Mouse (Mus musculus) embryonic stem cell, embryonic (primary cell): ENCODE measurements around the gene Sgms2.

Experiments used
- CTCF ChIA-PET, 4 experiments: fragments of 300-600 bp in 2 of 4; fragments of 350-600 bp in 2 of 4; sonication (Branson Sonifier 250); formaldehyde crosslinking; loops; one replicate each; lab custom pipeline; 2022; ENCODE audit warnings: inconsistent platforms in 2 of 4; lab: Charles Lee
- POLR2A ChIA-PET, 4 experiments: fragments of 300-600 bp in 2 of 4; fragments of 350-600 bp in 2 of 4; sonication (Branson Sonifier 250); formaldehyde crosslinking; loops; one replicate each; lab custom pipeline; 2022; ENCODE audit warnings: antibody characterized with exemption in 4 of 4, inconsistent platforms in 1 of 4; lab: Charles Lee

Gene Sgms2

DNA sequence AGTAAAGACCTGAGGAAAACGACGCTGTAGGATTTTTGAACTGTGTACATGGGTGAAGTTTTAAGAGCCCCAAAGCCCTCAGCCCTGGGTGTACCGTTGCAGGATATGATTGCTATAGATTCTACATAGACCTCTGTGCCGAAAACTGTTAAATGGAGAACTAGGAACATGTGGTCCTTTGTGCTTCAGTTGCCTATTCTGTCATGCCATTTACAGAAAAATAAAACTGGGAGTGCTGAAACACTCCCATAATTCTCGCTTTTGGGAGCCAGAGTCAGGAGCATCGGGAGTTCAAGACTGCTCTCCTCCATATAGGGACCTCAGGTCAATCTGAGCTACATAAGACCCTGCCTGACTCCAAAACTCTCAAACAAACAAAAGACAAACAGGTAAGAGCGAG lies 769 bp upstream of the Sgms2 start:
- CTCF ChIA-PET = no interaction called here
- POLR2A ChIA-PET = interaction anchor here in 1 of 4 experiments (1.3 kb wide), 1 partner anchor 73 kb away, joined by 3 read pairs; the partner anchor contains the start of gene Papss1

DNA sequence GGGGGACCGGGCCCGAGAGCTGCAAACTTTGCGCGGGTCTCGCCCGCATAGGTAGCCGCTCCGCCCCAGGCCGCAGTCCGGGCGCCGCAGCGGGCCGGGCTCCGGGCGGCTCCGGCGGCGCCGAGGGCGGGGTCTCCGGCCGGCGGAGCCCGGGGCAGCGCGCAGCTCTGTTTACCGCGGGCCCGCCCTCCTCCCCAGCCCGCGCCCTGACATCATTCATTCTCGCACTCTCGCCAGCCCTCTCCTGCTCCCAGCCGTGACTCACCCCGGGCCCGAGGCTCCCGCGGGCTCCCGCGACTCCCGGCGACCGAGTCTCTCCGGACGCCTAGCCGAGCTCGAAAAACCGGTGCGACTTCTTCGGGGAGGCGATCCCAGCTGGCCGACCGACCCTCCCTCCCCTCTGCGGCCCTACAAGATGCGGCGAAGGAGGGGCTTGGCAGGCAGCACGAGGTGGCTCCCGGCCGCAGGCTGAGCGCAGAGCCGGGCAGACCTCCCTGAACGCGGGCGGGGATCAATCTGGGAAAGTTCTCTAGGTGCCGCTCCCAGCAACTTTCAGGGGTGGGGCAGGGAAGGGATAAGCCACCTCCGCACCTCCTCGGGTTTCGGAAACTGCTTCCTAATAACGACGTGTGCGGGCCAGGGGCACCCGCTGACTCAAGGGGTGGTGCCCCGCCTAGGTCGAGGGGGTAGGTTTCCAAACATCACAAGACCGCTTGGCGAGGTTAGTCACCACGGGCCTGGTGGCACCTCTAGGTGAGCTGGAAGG lies 885 bp downstream of the Sgms2 start:
- ChIA-PET POLR2A (interaction anchor here in 3 of 4 experiments (0.5 to 2.3 kb wide), 23 partner anchors 8 to 763 kb away, joined by 3 to 14 read pairs (median 4); partner anchors contain the start of genes Papss1 (in 2 of the 3), Cyp2u1 (in 1 of the 3) and Hadh (in 1 of the 3)), CTCF (interaction anchor here in 3 of 4 experiments (0.5 to 1.7 kb wide), 6 partner anchors 10 to 263 kb away, joined by 3 to 8 read pairs (median 3); no protein-coding TSS in a partner anchor)

DNA sequence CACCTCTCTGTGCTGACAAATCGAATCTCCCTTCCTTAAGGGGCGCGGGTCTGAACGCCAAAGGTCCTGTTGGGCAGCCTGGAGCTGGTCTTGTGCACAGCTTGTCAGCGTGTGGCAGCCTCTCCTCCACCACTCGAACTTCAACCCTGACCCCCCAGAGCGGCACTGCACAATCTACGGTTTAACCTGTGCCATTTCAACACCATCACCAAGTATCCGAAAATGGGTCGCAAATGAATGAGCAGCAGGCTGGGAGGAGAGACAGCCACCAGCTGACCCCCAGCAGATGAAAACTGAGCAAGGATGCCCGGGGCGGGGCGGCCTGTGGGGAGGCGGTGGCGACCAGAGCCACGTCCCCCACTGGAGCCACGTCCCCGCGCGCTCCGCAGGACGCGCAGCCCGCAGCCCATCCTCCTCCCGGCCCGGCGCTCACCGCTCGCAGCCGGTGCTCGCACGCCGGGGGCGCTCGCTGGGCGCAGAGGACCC lies 1.5 kb downstream of the Sgms2 start:
- ChIA-PET CTCF (interaction anchor here in 3 of 4 experiments (0.5 to 1.7 kb wide), 6 partner anchors 9 to 262 kb away, joined by 3 to 8 read pairs (median 3); no protein-coding TSS in a partner anchor), POLR2A (interaction anchor here in 3 of 4 experiments (0.5 to 2.3 kb wide), 25 partner anchors 9 to 766 kb away, joined by 3 to 14 read pairs (median 4); partner anchors contain the start of genes Papss1 (in 2 of the 3), Cyp2u1 (in 1 of the 3) and Hadh (in 1 of the 3))

DNA sequence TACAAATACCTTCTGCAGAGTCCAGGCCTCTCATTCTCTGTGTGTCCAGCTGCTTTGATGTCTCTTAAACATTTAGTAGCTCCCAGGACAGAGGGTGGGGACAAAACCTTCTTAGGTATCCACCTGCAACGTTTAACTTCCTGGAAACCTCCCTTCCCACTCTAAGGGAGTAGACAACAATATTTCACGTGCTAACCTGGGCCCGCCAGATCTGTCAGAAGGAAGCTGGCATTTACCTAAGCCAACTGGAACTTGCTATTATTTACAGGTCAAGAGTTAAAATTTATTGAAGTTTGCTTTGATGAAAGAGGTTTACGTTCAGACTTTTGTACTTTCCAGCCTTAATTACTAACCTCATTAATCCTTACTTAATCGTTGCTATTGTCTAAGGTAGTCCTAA lies 2.2 kb downstream of the Sgms2 start:
- ChIA-PET POLR2A (interaction anchor here in 2 of 4 experiments (0.6 to 2.3 kb wide), 13 partner anchors 9 to 765 kb away, joined by 3 to 14 read pairs (median 4); partner anchors contain the start of genes Cyp2u1 (in 1 of the 2) and Papss1 (in 1 of the 2)), CTCF (interaction anchor here in 2 of 4 experiments (1.0 to 1.7 kb wide), 3 partner anchors 9 to 169 kb away, joined by 3 to 8 read pairs (median 3); no protein-coding TSS in a partner anchor)

DNA sequence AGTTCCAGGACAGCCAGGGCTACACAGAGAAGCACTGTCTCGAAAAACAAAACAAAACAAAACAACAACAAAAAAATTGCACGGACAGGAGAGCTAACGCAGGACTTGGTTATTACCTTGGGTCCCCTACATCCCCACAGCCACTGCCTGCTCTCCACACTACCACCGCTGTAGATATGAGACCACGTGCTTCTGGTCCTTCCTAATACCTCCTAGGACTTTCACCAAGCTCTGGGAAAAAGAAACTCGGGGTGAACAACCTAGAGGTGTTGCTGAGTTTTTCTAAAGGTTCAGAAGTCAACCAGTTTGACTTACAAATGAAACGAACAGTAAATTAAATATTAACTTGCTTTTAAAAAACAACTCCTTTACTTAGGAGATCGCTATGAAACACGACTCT lies 2.8 kb downstream of the Sgms2 start:
- ChIA-PET POLR2A (interaction anchor here in 2 of 4 experiments (0.7 to 2.3 kb wide), 4 partner anchors 8 to 197 kb away, joined by 3 to 14 read pairs (median 6); partner anchors contain the start of gene Papss1 (in 1 of the 2)), CTCF (no interaction called here)

DNA sequence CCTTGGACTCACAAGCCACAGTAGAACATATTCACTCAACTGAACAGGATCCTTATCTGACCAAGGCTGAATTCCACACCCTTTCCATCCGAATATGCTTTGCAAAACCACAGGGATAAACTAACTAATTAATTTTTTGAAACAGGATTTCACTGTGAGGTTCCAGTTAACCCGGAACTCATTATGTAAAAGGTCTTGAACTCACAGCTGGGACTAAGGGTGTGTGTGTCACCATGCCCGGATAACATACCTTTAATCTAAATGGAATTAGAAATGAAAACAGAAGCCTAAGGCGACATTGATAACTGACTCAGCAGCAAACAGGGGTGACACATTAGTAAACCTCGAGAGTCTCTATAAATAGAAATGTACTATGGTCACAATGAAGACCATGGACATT lies 5.8 kb downstream of the Sgms2 start:
- POLR2A ChIA-PET = no interaction called here
- CTCF ChIA-PET = interaction anchor here in 1 of 4 experiments (0.8 kb wide), 1 partner anchor 15 kb away, joined by 3 read pairs; no protein-coding TSS in a partner anchor

DNA sequence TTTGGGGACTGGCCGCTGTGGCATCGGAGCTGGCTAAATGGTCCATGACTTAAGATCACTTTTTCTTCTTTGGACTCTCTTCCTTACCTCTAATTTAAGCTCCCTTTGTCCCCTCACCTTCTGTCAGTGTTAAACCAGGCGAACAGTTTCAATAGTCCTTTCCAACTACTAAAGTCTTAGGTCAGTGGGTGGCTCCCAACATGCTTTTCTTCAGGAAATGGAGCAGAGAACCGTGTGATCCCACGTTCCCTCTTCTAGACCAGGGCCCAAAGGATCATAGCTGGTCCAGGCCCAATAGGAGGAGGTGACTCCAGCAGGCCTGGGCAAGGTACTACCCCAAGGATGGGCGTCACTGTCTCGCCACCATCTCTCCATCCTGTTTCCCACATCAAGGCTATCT lies 7.6 kb downstream of the Sgms2 start:
- ChIA-PET POLR2A (interaction anchor here in 1 of 4 experiments (0.9 kb wide), 1 partner anchor 18 kb away, joined by 3 read pairs; no protein-coding TSS in a partner anchor), CTCF (interaction anchor here in 1 of 4 experiments (1.0 to 1.4 kb wide), 2 partner anchors 14 to 255 kb away, joined by 3 to 4 read pairs; no protein-coding TSS in a partner anchor)

DNA sequence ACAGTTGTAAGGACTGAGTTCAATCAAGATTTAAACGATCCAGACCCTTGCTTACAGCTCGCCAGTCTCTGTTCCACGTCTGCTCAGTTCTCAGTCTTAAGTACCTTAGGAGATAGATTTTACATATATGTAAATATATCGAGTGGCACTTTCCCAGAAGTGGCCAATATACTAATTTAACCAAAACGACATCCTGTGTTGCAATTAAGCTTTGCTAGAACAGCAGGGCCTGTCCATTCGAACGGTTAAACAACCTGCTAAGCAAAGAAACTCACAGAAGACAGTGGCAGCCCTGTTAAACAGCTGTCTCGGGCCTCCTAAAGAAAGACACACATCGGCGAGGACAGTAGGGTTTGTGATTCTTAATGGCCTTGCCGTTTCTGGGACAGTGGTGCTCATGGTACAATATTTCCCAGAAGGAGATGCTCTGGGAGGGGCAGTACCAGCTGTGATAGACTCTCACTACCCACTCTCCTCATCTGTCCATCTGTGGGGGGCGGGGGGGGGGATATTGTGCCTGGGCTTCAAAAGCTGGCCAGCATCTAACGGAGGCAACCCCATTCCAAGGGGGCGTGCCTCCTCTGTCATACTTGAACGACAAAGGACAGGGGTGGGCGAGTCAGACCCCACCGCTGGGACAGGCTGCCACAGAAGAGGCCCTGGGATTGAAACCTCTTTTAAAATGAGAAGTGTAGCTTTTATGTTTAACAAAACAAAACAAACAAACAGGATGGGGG lies 9.1 kb downstream of the Sgms2 start:
- ChIA-PET CTCF (interaction anchor here in 2 of 4 experiments (0.8 to 1.4 kb wide), 3 partner anchors 11 to 110 kb away, joined by 3 to 5 read pairs (median 4); no protein-coding TSS in a partner anchor), POLR2A (interaction anchor here in 1 of 4 experiments (0.8 kb wide), 1 partner anchor 162 kb away, joined by 3 read pairs; no protein-coding TSS in a partner anchor)

DNA sequence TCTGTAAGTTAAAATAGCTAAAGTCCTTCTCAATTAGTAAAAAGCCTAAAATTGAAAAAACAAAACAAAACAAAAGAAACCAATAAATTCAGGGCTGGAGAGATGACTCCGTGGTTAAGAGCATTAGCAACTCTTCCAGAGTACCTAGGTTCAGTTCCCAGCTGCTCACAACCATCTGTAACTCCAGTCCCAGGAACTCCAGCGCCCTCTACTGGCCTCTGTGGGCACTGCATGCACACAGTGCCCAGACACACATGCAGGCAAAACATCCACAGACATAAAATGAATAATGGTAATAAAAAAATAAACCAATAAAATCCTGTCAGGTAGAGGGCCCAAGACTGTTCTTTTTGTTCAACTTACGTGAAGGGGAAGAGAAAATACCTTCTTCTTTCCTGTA lies 10.6 kb downstream of the Sgms2 start:
- ChIA-PET CTCF (interaction anchor here (0.6 to 2.0 kb wide), 15 partner anchors 9 to 437 kb away, joined by 3 to 8 read pairs (median 3); partner anchors contain the start of gene Cyp2u1 (in 1 of the 4)), POLR2A (interaction anchor here in 3 of 4 experiments (0.6 to 1.6 kb wide), 6 partner anchors 8 to 111 kb away, joined by 3 to 4 read pairs (median 3); no protein-coding TSS in a partner anchor)

DNA sequence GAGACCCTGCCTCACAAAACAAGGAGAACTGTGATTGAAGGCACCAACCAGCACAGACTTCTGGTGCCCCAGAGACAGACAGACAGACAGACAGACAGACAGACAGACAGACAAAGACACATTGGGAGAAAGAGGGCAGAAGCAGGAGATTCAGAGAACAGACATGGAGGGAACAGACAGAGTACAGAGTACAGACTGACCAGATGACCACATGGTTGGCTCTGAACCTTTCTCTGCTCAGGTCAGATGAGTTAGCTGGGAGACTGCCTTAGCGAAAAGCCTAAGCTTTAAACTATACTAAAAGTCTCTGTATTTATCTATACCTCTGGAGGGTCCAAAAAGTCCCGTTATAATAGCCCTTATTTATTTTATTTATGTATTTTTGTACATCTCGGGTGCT lies 11.8 kb downstream of the Sgms2 start:
- ChIA-PET CTCF (interaction anchor here in 2 of 4 experiments (0.6 to 2.0 kb wide), 2 partner anchors 46 to 281 kb away, joined by 3 to 5 read pairs; no protein-coding TSS in a partner anchor), POLR2A (interaction anchor here in 1 of 4 experiments (1.1 kb wide), 2 partner anchors 51 to 140 kb away, joined by 3 read pairs; no protein-coding TSS in a partner anchor)

DNA sequence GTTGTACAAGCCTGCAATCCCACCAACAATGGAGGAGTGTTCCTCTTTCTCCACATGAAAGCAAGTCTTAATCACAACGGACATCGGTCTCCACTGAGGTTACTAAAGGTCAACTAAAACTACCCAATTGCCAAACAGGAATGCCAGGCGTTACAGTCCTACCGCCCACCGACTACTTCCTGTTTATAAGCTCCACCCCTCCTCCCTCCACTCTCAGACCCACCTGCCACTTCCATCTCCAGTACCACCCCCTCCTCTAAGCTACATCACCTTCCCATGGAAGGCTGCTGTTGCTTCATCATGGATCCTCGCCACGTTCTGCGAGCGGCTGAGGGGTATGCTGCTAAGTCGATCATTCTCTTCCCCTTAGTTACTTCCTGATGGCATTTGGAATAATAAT lies 15.2 kb downstream of the Sgms2 start:
- POLR2A ChIA-PET = interaction anchor here in 2 of 4 experiments (1.3 kb wide), 2 partner anchors 14 kb away, joined by 4 to 5 read pairs; no protein-coding TSS in a partner anchor

DNA sequence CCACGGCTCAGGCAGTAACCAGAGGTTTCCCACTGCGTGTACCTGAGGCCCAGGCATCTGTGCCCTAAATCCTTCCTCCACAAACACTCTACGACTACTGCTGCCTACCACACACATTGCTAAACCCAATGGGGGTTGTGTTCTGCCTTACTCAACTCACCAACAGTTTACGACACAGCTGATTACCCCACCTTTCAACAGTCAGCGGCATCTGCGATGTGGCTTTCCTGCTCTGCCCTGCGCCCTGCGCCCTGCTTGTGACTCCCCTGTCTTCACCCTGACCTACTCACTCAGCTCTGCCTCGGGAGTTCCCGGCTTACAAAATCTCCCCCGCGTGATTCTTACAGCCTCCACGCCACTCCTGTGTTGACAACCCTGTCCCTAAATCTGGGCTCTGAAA lies 16.7 kb downstream of the Sgms2 start:
- ChIA-PET CTCF (interaction anchor here in 1 of 4 experiments (0.6 kb wide), 1 partner anchor 152 kb away, joined by 9 read pairs; no protein-coding TSS in a partner anchor), POLR2A (interaction anchor here in 1 of 4 experiments (0.6 to 0.9 kb wide), 2 partner anchors 11 to 152 kb away, joined by 3 read pairs; no protein-coding TSS in a partner anchor)

More for the DNA sequence above, 15.2 kb downstream of the Sgms2 start:
- CTCF ChIA-PET = interaction anchor here in 2 of 4 experiments (0.7 to 1.3 kb wide), 2 partner anchors 128 to 342 kb away, joined by 3 read pairs; no protein-coding TSS in a partner anchor

DNA sequence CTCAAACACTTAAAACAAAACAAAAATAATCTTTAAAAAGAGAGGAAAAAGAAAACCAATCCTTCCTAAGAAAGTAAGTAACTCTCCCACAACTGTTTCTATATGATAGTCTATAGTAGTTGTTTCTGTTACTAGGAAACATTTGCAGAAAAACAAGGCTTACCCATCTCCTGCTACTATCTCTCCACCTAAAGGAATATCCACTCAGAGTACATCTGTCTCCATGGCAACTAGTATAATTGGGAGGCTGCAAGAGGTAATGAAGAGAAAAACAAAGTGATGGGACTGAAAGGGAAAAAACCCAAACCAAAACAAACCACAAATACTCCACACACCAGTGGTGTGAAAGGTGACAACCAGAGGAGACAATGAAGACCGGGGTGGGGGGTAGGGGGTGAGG lies 17.7 kb downstream of the Sgms2 start:
- CTCF ChIA-PET = no interaction called here
- POLR2A ChIA-PET = no interaction called here

DNA sequence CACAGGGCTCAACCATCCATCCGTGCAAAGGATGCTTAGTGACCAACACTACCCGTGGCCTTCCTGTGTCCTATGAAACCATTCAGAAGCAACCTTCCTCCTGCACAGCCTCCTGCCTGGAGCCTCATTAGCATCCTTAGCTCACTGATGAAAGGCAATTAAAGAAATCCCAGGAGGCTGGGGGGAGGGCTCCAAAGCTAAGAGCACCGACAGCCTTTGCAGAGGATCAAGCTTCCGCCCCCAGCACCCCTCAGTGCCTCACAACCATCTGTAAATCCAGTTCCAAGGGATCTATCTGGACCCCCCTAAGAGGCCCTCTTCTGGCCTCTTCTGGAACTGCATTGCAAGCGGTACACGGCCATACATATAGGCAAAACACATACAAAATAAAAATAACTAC lies 19.4 kb downstream of the Sgms2 start:
- CTCF ChIA-PET = interaction anchor here in 1 of 4 experiments (0.7 to 1.6 kb wide), 3 partner anchors 152 to 584 kb away, joined by 3 read pairs; partner anchors contain the start of gene Cyp2u1

DNA sequence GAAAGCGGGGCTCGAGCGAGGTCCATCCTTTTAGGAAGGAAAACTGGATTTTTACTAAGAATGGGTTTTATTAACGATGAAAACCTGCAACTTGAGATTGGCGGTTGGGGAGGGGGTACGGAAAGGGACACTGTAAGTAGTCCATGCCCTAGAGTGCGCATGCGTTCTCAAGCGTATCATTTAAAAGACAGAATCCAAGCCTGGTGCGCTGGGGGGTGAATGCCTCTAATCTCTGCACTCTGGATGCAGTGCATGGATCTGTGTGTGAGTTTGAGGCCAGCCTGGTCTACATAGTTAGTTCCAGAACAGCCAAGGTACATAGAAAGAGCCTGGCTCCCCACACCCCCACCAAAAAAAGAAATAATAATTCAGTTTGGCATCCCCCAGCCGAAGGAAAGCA lies 19.8 kb downstream of the Sgms2 start:
- ChIA-PET CTCF (interaction anchor here in 2 of 4 experiments (0.6 to 1.6 kb wide), 7 partner anchors 10 to 583 kb away, joined by 3 to 5 read pairs (median 3); partner anchors contain the start of gene Cyp2u1 (in 1 of the 2)), POLR2A (interaction anchor here in 3 of 4 experiments (0.5 to 3.8 kb wide), 7 partner anchors 18 to 186 kb away, joined by 3 to 14 read pairs (median 4); no protein-coding TSS in a partner anchor)

More for the DNA sequence above, 19.4 kb downstream of the Sgms2 start:
- POLR2A ChIA-PET = interaction anchor here in 3 of 4 experiments (0.6 to 3.8 kb wide), 5 partner anchors 18 to 186 kb away, joined by 3 to 14 read pairs (median 5); no protein-coding TSS in a partner anchor

DNA sequence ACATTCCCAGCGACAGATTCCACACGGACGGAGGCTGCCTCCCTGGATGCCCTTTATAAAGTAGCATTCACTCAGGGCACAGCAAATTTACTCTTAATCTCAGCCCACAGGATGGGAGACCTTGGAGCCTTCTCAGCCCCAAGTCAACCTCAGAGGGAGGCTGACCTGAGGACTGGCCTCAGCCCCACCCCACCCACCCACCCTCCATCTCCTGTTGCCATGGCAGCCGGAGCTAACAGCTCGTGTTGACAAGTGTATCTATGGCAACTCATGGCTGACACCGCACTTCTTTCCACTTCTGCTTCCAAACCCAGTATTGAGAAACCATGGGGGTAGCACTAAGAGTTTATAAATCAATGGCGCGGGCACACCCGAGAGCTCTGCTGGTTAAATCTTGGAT lies 20.4 kb downstream of the Sgms2 start:
- ChIA-PET POLR2A (interaction anchor here in 2 of 4 experiments (0.5 to 3.8 kb wide), 7 partner anchors 19 to 150 kb away, joined by 3 to 14 read pairs (median 4); no protein-coding TSS in a partner anchor), CTCF (interaction anchor here in 3 of 4 experiments (0.5 to 1.2 kb wide), 7 partner anchors 11 to 583 kb away, joined by 3 to 6 read pairs (median 3); no protein-coding TSS in a partner anchor)
